Mouse (Mus musculus) myocyte (in vitro differentiated cells): ENCODE results near the gene Ren1. TPM values are rescaled to one million over a fixed set of nuclear protein-coding genes. Genes with fewer than 3 reads are reported as not detected.

Experiments
- H3K27me3 ChIP-seq: one replicate; pipeline ENCODE4 v1.6.1; 2011; ENCODE audit not compliant: control insufficient read depth, insufficient read depth, insufficient read length
- H3K36me3 ChIP-seq: one replicate; pipeline ENCODE4 v1.6.1; 2011; ENCODE audit not compliant: control insufficient read depth, insufficient read depth
- H3K4me2 ChIP-seq: one replicate; pipeline ENCODE4 v1.6.1; 2011; ENCODE audit warnings: low read depth, control low read depth
- H3K4me3 ChIP-seq: one replicate; pipeline ENCODE4 v1.5.1; 2011; ENCODE audit warnings: mild to moderate bottlenecking, control low read depth, moderate library complexity
- H3K79me2 ChIP-seq: one replicate; pipeline ENCODE4 v1.6.1; 2011; ENCODE audit not compliant: control insufficient read depth, insufficient read depth
- H3ac ChIP-seq: one replicate; pipeline ENCODE4 v1.6.1; 2011; ENCODE audit not compliant: control insufficient read depth, insufficient read length
- CEBPB ChIP-seq: IDR thresholded peaks from 2 replicates; pipeline ENCODE4 v1.6.1; 2011; ENCODE audit warnings: mild to moderate bottlenecking, moderate library complexity; ENCODE audit not compliant: poor library complexity, insufficient read depth, severe bottlenecking
- E2F4 ChIP-seq: IDR thresholded peaks from one replicate; pipeline ENCODE4 v1.6.1; 2011; ENCODE audit warnings: mild to moderate bottlenecking, control low read depth, moderate library complexity; ENCODE audit not compliant: insufficient read depth
- MAX ChIP-seq: IDR thresholded peaks from one replicate; pipeline ENCODE4 v1.6.1; 2011; ENCODE audit warnings: low read depth, mild to moderate bottlenecking, control low read depth
- MYOD1 ChIP-seq, 3 experiments: IDR thresholded peaks; one replicate each; pipeline ENCODE4 v1.6.1; 2011; ENCODE audit warnings: control low read depth in 2 of 3, low read depth in 2 of 3, mild to moderate bottlenecking in 2 of 3, moderate library complexity in 1 of 3; ENCODE audit not compliant: insufficient read length in 2 of 3, control insufficient read depth in 1 of 3
- MYOG ChIP-seq, 3 experiments: IDR thresholded peaks; one replicate each; pipeline ENCODE4 v1.6.1; 2011; ENCODE audit warnings: control low read depth in 2 of 3, low read depth in 2 of 3, mild to moderate bottlenecking in 2 of 3; ENCODE audit not compliant: insufficient read length in 2 of 3, control insufficient read depth in 1 of 3, insufficient read depth in 1 of 3
- POLR2A ChIP-seq: IDR thresholded peaks from one replicate; pipeline ENCODE4 v1.6.1; 2011; ENCODE audit warnings: low read depth, mild to moderate bottlenecking, control low read depth, moderate library complexity; ENCODE audit not compliant: insufficient read length
- POLR2AphosphoS2 ChIP-seq: IDR thresholded peaks from one replicate; pipeline ENCODE4 v1.6.1; 2011; ENCODE audit warnings: low read depth, control low read depth; ENCODE audit not compliant: insufficient read length
- REST ChIP-seq: IDR thresholded peaks from one replicate; pipeline ENCODE4 v1.6.1; 2011; ENCODE audit warnings: mild to moderate bottlenecking, control low read depth, moderate library complexity; ENCODE audit not compliant: insufficient read depth, insufficient read length
- SRF ChIP-seq: IDR thresholded peaks from one replicate; pipeline ENCODE4 v1.6.1; 2011; ENCODE audit warnings: low read depth; ENCODE audit not compliant: control insufficient read depth, insufficient read length
- TCF12 ChIP-seq: IDR thresholded peaks from one replicate; pipeline ENCODE4 v1.6.1; 2011; ENCODE audit warnings: mild to moderate bottlenecking, control low read depth; ENCODE audit not compliant: poor library complexity, insufficient read depth, severe bottlenecking
- TCF3 ChIP-seq: IDR thresholded peaks from one replicate; pipeline ENCODE4 v1.6.1; 2011; ENCODE audit warnings: low read depth, control low read depth; ENCODE audit not compliant: insufficient read length
- USF1 ChIP-seq: IDR thresholded peaks from one replicate; pipeline ENCODE4 v1.6.1; 2011; ENCODE audit warnings: low read depth, mild to moderate bottlenecking, control low read depth, moderate library complexity
- polyA plus RNA-seq: library from polyadenylated mRNA; unstranded; fragments of >200 nt; fragmentation: generic; extraction: Trizol; gene quantifications from one replicate; pipeline ENCODE4 v1.2.1, GENCODE M21; 2012; ENCODE audit warnings: missing spikeins

The Ren1 gene
- polyA plus RNA-seq, 1 experiment = not detected

DNA sequence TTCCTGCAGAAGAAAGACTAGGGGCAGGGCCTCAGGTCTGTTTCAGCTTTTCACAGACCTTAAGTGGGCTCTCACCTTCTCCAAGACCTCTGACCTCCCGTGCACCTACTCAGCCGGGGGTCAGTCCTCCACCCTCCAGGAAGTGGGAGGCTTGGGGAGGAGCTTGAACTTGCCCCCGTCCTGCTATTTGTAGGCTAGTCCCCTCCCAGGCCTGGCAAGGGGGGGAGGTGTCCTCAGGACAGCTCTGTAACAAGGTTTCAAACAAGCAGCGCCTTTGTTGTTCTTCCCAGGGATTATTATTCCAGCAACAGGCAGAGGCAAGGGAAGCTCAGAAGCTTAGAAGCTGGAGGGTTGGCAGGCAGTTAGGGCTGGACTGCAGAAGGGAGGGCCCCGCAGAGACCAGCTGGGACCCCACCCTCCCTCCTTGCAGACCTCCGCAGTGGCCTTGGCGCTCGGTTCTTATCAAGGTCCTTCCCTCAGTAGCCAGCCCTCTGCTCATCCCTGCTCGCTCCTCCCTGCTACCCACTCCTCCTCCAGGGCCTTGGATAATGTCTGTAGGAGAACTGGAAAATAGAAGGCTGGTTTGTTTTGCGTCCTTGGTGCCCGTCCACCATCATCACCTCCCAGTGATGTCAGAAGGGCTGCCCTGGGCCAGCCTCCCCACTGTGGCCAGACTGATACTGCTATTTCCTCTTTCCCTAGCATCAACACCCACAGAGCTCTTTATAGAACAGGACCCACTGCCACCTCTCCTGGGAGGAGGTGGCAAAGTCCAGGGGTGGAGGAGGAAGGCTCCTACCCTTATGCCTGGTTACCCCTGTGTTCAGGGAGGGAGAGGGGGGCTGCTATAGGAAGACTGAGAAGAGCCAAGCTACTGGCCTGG is 17.5 kb downstream of the Ren1 start:
- no peak overlapping the region for H3K4me2 ChIP-seq
- no peak overlapping the region for H3ac ChIP-seq
- H3K36me3 ChIP-seq = no peaks in the 10 kb centered on the region
- TF ChIP-seq POLR2A (no peak), POLR2AphosphoS2 (no peak), MYOG (IDR thresholded peaks at IDR 0.05; ENCODE audit: control insufficient read depth in 1 of 3, insufficient read depth in 1 of 3, insufficient read length in 2 of 3, low read depth in 2 of 3) (no peak), TCF3 (no peak), SRF (no peak), MAX (no peak), MYOD1 (IDR thresholded peaks at IDR 0.05; ENCODE audit: control insufficient read depth in 1 of 3, insufficient read length in 2 of 3, low read depth in 2 of 3) (no peak)
- H3K79me2 ChIP-seq = no peaks in the 10 kb centered on the region
- no peak overlapping the region for H3K4me3 ChIP-seq
- H3K27me3 ChIP-seq = peaks cover 94% of the 10 kb centered on the region

DNA sequence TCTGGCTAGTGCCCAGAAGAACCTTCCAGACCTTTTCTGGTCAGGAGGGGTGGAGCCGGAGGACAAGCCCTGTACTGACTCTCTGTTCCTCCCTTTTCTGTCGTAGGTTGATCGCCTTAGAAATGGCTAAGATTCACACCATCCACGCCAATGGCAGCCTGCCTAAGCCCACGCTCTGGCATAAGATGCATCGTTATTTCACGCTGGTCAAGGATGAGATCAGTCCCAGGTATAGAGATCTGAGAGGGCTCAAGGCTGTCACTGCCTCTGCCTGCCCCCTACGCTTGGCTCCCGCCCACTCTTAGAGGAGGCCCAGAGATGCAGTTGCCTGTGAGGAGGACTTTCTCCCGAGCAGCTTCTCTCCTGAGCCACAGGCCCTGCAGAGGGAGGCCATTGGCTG is 18.3 kb downstream of the Ren1 start:
- peaks cover 96% of the 10 kb centered on the region for H3K27me3 ChIP-seq
- no peak overlapping the region for H3K4me2 ChIP-seq
- TF ChIP-seq MYOD1 (IDR thresholded peaks at IDR 0.05; ENCODE audit: control insufficient read depth in 1 of 3, insufficient read length in 2 of 3, low read depth in 2 of 3) = no peak
- no peak for TF ChIP-seq E2F4
- no peak for TF ChIP-seq REST
- no peak for TF ChIP-seq TCF12
- no peak for TF ChIP-seq POLR2A
- TF ChIP-seq MYOG (IDR thresholded peaks at IDR 0.05; ENCODE audit: control insufficient read depth in 1 of 3, insufficient read depth in 1 of 3, insufficient read length in 2 of 3, low read depth in 2 of 3) = no peak
- TF ChIP-seq POLR2AphosphoS2 = no peak
- TF ChIP-seq USF1 = no peak
- TF ChIP-seq CEBPB = no peak
- TF ChIP-seq MAX = no peak
- no peak for TF ChIP-seq SRF
- TF ChIP-seq TCF3 = no peak
- no peaks in the 10 kb centered on the region for H3K36me3 ChIP-seq
- H3K79me2 ChIP-seq = no peaks in the 10 kb centered on the region
- no peak overlapping the region for H3ac ChIP-seq
- no peak overlapping the region for H3K4me3 ChIP-seq

DNA sequence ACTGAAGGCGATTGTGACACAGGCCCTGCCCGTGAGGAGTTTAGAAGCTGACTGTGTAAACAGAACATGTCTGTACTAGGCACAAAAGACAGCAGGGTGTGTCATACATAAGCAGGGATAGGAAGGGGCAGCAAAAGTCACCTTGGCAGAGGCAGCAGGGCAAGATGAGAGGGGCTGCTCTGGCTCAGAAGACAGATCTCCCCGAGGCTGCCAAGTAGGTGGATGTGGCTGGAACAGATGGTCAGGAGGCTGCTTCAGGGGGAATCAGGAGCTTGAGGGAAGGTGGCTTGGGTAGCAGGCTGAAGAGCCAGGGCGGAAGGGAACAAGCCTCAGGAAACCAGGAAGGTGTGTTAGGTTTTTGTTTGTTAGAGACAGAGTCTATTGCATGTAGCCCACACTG is 20.0 kb downstream of the Ren1 start:
- TF ChIP-seq TCF3 (no peak), MAX (no peak), USF1 (no peak), SRF (no peak), MYOD1 (IDR thresholded peaks at IDR 0.05; ENCODE audit: control insufficient read depth in 1 of 3, insufficient read length in 2 of 3, low read depth in 2 of 3) (no peak), TCF12 (no peak), POLR2A (no peak)
- no peaks in the 10 kb centered on the region for H3K36me3 ChIP-seq
- H3K4me2 ChIP-seq = no peak overlapping the region
- peaks cover 90% of the 10 kb centered on the region for H3K27me3 ChIP-seq
- no peaks in the 10 kb centered on the region for H3K79me2 ChIP-seq
- H3ac ChIP-seq = no peak overlapping the region
- H3K4me3 ChIP-seq = no peak overlapping the region

DNA sequence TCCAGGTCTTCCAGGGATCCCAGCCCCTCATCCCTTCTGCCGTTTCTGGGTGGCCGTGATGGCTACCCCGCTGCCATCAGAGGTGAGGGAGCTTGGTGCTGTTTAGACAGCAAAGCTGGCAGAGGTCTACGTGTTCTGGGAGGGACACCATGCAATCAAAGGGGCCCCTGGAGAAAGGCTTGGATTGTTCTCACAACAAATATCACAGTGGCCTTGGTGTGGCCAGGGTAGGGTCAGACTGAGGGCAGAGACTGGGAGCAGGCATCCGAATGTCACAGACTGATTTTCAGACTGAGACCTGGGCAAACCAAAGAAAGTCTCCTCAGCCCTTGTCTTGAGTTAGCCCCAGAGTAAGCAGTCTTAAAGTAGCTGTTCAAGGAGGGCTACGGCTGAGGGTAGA is 21.1 kb downstream of the Ren1 start:
- TF ChIP-seq MYOG (IDR thresholded peaks at IDR 0.05; ENCODE audit: control insufficient read depth in 1 of 3, insufficient read depth in 1 of 3, insufficient read length in 2 of 3, low read depth in 2 of 3) = no peak
- no peak for TF ChIP-seq MAX
- TF ChIP-seq USF1 = no peak
- TF ChIP-seq TCF12 = no peak
- no peak for TF ChIP-seq CEBPB
- no peak overlapping the region for H3ac ChIP-seq
- no peak overlapping the region for H3K4me2 ChIP-seq
- no peaks in the 10 kb centered on the region for H3K79me2 ChIP-seq
- H3K36me3 ChIP-seq = no peaks in the 10 kb centered on the region
- H3K27me3 ChIP-seq = peaks cover 90% of the 10 kb centered on the region
- no peak overlapping the region for H3K4me3 ChIP-seq

DNA sequence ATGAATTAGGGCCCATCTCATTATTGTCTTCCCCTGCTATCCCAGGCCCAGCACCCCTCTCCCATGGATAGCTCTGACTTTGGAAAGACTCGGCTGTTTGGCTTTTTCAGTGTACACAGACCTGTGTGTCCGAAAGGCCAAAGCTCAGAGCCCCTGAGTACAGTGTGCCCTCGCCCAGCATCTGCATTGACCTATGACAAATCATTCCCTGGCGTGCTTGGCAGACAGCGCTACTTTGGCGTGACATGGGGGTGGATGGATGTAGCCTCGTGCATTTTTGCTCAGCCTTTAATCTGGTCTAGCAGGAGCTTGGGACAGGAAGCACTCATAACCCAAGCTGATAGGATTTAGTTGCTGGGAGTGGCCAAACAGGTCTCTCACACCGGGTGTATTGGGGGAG is 21.8 kb downstream of the Ren1 start:
- Histone ChIP-seq H3K36me3 (no peaks in the 10 kb centered on the region), H3K4me3 (no peak overlapping the region), H3K79me2 (no peaks in the 10 kb centered on the region), H3ac (no peak overlapping the region), H3K4me2 (no peak overlapping the region), H3K27me3 (peaks cover 90% of the 10 kb centered on the region)
- no peak for TF ChIP-seq POLR2A
- TF ChIP-seq TCF12 = no peak
- TF ChIP-seq TCF3 = no peak
- TF ChIP-seq USF1 = no peak
- no peak for TF ChIP-seq MYOD1 (IDR thresholded peaks at IDR 0.05; ENCODE audit: control insufficient read depth in 1 of 3, insufficient read length in 2 of 3, low read depth in 2 of 3)
- no peak for TF ChIP-seq SRF
